Mouse (Mus musculus) ES-E14 (cell line): ENCODE measurements around the gene Lingo3.

Experiments used
- CHD2 ChIP-seq: IDR thresholded peaks from 2 replicates; pipeline ENCODE4 v1.6.1; 2014; ENCODE audit warnings: mild to moderate bottlenecking, low read depth, low read length, inconsistent platforms
- MAFK ChIP-seq: IDR thresholded peaks from 2 replicates; pipeline ENCODE4 v1.6.1; 2014; ENCODE audit warnings: mild to moderate bottlenecking, low read depth, low read length, inconsistent platforms; ENCODE audit not compliant: insufficient read depth
- ZC3H11A ChIP-seq: IDR thresholded peaks from 2 replicates; pipeline ENCODE4 v1.6.1; 2012; ENCODE audit warnings: low read depth, mild to moderate bottlenecking, inconsistent platforms, low read length, borderline replicate concordance

DNA sequence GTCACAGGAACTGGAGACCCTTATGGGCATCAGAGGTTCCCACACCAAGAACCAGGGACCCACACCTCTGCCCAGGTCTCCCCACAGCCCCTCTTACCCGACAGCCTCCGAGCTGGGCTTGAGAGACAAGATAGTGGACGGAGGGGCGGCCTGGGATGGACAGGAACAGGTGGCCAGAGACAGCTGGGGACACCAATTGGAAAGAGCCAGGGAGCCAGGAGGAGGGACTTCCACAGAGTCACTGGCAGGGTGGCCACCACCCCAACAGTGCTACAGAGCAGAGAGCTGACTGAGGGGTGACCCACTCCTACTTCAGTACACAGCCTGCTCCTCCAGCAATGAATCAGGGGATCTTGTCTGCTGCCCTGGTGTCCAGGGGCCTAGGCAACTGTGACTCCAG, 30.5 kb downstream of the Lingo3 start, which contains the start of gene Jsrp1:
- TF ChIP-seq ZC3H11A = no peak
- no peak for TF ChIP-seq MAFK
- TF ChIP-seq CHD2 = no peak
